Mouse (Mus musculus) lung, adult 18-20 months (tissue): ENCODE measurements around the gene Ccdc190.

Source experiments
- DNase-seq, 2 experiments: peaks; one replicate each; pipeline ENCODE4 v3.0.0; 2022; ENCODE audit warnings: mixed read lengths in 2 of 2

Ccdc190 gene

GRCm38 (mm10) chr1:169928454-169928971 is at the start of gene Ccdc190:
TSS of gene Ccdc190 (plus strand) at chr1:169928648.
- DNase-seq, result peak; percentile 20 to 33

GRCm38 (mm10) chr1:169879060-169879459 is 49.4 kb upstream of the Ccdc190 start:
- DNase-seq, result no peak

- DNase-seq, result no peak
Observed at GRCm38 (mm10) chr1:169880181-169880580, 48.3 kb upstream of the Ccdc190 start.

GRCm38 (mm10) chr1:169883081-169883565 is 45.3 kb upstream of the Ccdc190 start:
- no peak for DNase-seq

GRCm38 (mm10) chr1:169889250-169889649 is 39.2 kb upstream of the Ccdc190 start:
- no peak for DNase-seq

- no peak for DNase-seq
Observed at GRCm38 (mm10) chr1:169893976-169894375, 34.5 kb upstream of the Ccdc190 start.

- no peak for DNase-seq
Observed at GRCm38 (mm10) chr1:169895686-169896085, 32.8 kb upstream of the Ccdc190 start.

GRCm38 (mm10) chr1:169897916-169898315 is 30.5 kb upstream of the Ccdc190 start:
- DNase-seq, result no peak

- DNase-seq, result no peak
Observed at GRCm38 (mm10) chr1:169898607-169899006, 29.8 kb upstream of the Ccdc190 start.

- no peak for DNase-seq
Observed at GRCm38 (mm10) chr1:169900771-169901336, 27.6 kb upstream of the Ccdc190 start.

- DNase-seq, result peak in 1 of 2 experiments; percentile 16
Observed at GRCm38 (mm10) chr1:169909163-169909562, 19.3 kb upstream of the Ccdc190 start.

GRCm38 (mm10) chr1:169909659-169910058 is 18.8 kb upstream of the Ccdc190 start:
- no peak for DNase-seq

- no peak for DNase-seq
Observed at GRCm38 (mm10) chr1:169910751-169911150, 17.7 kb upstream of the Ccdc190 start.

- DNase-seq, result no peak
Observed at GRCm38 (mm10) chr1:169911526-169911925, 16.9 kb upstream of the Ccdc190 start.

GRCm38 (mm10) chr1:169916659-169917058 is 11.8 kb upstream of the Ccdc190 start:
- no peak for DNase-seq

GRCm38 (mm10) chr1:169917115-169917796 is 11.2 kb upstream of the Ccdc190 start:
- no peak for DNase-seq

GRCm38 (mm10) chr1:169917998-169918397 is 10.4 kb upstream of the Ccdc190 start:
- peak; percentile 29 to 32 for DNase-seq

GRCm38 (mm10) chr1:169919211-169919610 is 9.2 kb upstream of the Ccdc190 start:
- DNase-seq, result peak; percentile 60 to 68

- DNase-seq, result peak; percentile 17 to 41
Observed at GRCm38 (mm10) chr1:169921710-169922211, 6.7 kb upstream of the Ccdc190 start.

GRCm38 (mm10) chr1:169924567-169924966 is 3.9 kb upstream of the Ccdc190 start:
- no peak for DNase-seq

- no peak for DNase-seq
Observed at GRCm38 (mm10) chr1:169927753-169928369, 587 bp upstream of the Ccdc190 start.

- DNase-seq, result no peak
Observed at GRCm38 (mm10) chr1:169931698-169932097, 3.2 kb downstream of the Ccdc190 start.

GRCm38 (mm10) chr1:169932122-169932746 is 3.8 kb downstream of the Ccdc190 start:
- peak in 1 of 2 experiments; percentile 33 for DNase-seq
